Mouse (Mus musculus) stomach, postnatal 0 days (tissue): ENCODE measurements around the gene Klhdc9.

Experiments
- CTCF ChIP-seq: IDR thresholded peaks from 2 replicates; pipeline ENCODE4 v1.5.1; 2016; ENCODE audit warnings: antibody characterized with exemption, low read depth, mild to moderate bottlenecking, moderate library complexity
- EP300 ChIP-seq: optimal IDR thresholded peaks from 2 replicates; pipeline ENCODE3; 2016; ENCODE audit warnings: antibody characterized with exemption

DNA sequence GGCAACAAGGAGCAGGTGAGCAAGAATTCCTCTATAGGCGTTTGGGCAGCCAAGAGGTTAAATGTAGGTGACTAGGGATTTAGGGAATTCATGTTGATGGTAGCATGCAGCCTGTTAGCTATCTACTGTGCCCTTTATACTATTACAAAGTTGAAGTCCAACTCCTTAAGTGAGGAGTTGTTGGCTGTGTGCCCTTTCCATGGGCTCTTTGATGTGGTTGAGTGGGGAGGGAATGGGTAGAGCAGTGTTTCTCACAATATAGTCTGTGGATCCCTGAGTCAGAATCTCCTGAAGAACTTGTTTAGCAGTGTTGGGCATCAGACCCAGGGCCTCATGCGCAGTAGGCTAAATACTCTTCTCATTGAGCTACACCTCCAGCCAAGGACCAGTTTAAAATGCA, 3.8 kb downstream of the Klhdc9 start:
- no peak for TF ChIP-seq EP300
- no peak for TF ChIP-seq CTCF
